Mouse (Mus musculus): ENCODE results near the gene Gigyf2.

DNA sequence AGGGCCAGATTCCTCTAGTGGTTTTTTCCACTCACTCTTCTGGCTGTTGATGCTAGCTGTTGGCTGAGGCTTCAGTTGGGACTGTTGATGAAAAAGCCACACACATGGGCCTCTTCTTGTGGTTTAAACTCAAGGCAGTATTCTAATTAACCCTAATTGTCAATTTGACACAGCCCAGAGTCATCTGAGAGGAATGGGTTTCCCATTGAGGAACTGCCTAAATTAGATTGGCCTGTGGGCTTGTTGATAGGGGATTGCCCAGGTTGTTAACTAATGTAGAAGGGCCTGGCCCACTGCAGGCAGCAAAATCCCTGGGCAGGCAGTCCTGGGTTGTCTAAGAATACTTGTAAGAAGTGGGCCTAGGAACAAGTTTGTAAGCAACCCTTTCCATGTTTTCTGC is 2.1 kb upstream of the Gigyf2 start:
- TF ChIP-seq CTCF (IDR thresholded peaks at IDR 0.05 in 2 of 3, conservative IDR thresholded peaks at IDR 0.05 in 1 of 3; ENCODE audit: control insufficient read depth in 1 of 3, insufficient read depth in 1 of 3, low read depth in 2 of 3, low read length in 3 of 3, poor library complexity in 1 of 3, severe bottlenecking in 1 of 3) (no peak), SIN3A (IDR thresholded peaks at IDR 0.05; ENCODE audit: low read length) (no peak), USF2 (IDR thresholded peaks at IDR 0.05; ENCODE audit: borderline replicate concordance in 1 of 2, insufficient read depth in 1 of 2, low read depth in 1 of 2, low read length in 2 of 2) (no peak), MYB (IDR thresholded peaks at IDR 0.05; ENCODE audit: low read depth, low read length) (no peak), POLR2A (IDR thresholded peaks at IDR 0.05; ENCODE audit: control insufficient read depth in 1 of 2, insufficient read depth in 1 of 2, low read depth in 1 of 2, low read length in 2 of 2, poor library complexity in 1 of 2) (no peak), USF1 (IDR thresholded peaks at IDR 0.05; ENCODE audit: low read depth, low read length) (no peak)

All from MEL (cell line).